Mouse (Mus musculus) layer of hippocampus, adult 9-10 months (tissue): ENCODE measurements at regions not wholly inside any gene's neighbourhood (a gene's known extent, or its start where the extent isn't known, plus 50 kb on each side); places are given as distances from the start of the nearest gene placed in this dataset.
"Not testable (repeated sequence)": the region's sequence is repeated elsewhere in the genome, so short reads cannot be mapped to it uniquely, and the experiment has no call there.

ENCODE experiments used
- DNase-seq: peaks from one replicate; pipeline ENCODE4 v3.0.0; 2022; ENCODE audit warnings: low spot score

- DNase-seq: no peak
Measured at GRCm38 (mm10) chr2:108032301-108033013, 742.0 kb downstream of the Kcna4 start.

DNA sequence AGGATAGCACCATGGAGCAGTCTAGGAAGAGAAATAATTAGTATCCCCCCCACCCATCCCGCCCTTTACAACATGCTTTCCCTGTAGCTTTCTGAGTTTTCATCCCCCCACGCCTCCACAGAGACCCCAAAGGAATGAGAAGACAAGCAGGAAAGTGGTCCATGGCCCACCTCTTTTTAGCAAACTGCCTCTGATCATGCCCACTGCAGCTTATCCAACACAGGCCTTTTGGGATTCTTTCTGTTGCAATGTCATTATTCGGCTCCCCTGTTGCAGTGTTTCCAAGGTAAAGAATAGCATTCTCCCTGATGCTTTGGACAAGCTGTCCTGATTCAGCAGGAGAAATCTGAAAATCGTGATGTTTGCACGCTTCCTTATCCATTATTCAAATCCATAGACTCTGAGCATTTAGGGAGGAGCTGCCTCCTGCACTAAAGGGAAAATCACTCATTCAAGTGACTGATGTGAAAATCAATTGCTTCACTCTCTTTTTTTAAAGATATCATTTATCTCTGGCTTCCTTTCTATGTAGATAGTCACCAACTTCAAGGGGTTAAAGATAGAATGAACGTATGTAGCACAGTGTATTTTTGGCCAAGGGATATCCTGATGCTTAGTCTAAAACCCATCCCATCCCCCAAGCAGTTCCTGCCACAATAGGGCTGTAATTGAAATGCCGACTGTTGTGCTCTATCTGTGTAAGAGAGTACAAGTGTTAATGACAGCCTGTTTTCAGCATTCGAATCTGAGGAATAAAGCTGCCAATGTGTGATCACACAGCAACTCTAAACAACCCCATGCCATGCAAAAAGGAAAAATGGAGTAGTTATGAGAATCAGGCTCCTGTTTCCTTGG is 743.1 kb downstream of the Kcna4 start:
- no peak for DNase-seq

- no peak for DNase-seq
Measured at GRCm38 (mm10) chr2:108034882-108035281, 744.4 kb downstream of the Kcna4 start.

DNA sequence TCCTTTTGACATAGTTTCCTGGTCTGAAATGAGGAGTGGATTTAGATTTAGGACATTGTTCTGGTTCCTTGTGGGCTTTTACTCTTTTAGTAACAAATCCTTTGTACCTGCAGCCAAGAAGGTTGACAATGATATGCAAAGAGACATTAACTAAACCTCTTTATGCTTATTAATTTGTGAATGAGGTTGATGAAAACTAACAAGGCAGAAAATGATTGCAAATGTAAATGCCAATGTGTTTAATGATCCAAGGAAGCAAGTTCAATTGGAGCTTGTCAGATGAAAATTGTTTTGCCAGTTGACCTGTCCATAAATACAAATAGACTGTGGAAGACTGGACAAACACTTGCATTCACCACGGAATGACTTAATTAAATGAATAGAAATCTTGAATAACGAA is 751.6 kb downstream of the Kcna4 start:
- no peak for DNase-seq

GRCm38 (mm10) chr2:108044885-108045284 is 754.4 kb downstream of the Kcna4 start:
- no peak for DNase-seq

DNA sequence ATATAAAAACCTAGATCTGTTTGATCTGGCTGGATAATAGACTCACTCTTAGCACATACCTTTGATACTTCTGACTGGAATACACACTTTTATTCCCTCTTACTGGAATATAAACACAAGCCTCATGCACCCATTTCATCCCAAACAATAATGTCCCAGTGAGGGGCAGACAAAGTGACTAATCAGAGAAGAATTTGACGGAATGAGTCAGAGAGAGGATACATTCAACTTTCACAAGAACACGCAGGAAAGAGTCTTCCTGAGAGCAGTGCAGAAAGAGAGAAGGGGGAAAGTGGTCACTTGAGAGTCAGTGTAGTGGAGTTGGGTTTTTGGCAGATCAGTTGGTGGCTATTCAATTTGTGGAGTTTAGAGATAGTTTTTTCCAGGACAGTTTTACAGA is 755.6 kb downstream of the Kcna4 start:
- DNase-seq: no peak

GRCm38 (mm10) chr2:108062751-108063150 is 772.3 kb downstream of the Kcna4 start:
- DNase-seq: not testable (repeated sequence)

DNA sequence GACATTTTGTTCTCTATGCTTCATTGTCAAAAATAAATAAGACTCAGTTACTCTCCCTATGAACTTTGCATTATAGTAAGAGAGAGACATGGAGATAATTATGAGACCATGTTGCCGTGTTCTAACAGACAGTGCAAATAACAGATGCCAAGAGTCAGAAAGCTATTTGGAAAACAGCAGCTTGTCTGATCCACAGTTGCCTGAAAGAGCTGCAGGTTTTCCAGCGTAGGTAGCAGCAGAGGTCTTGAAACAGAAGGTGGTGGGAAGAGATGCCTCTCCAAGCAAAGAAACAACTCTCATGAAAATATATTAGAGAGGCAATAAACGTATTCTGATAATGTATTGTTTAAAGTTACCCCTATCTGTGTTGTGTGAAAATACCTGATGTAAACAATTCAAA is 793.5 kb downstream of the Kcna4 start:
- DNase-seq: peak; percentile 17

GRCm38 (mm10) chr2:108090266-108090665 is 799.8 kb downstream of the Kcna4 start:
- DNase-seq: no peak

DNA sequence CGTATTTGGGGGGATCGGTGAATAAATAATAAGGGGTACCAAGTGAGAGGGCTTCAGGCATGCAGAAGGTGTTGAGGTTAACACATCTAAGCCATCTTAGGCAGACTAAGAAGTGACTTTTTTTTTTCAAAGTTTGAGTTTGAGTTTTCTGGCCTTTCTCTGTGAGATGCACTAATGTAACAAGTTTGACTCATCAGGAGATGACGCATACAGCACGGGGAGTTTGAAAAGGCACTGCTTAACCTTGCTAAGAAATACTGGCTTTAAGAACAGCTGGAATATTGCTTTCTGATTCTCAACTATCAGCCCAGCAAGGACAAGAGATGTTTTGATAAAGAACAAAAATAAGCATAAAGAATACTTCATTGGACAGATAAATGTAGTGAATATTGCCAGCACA is 806.6 kb downstream of the Kcna4 start:
- no peak for DNase-seq

GRCm38 (mm10) chr2:108110140-108110539 is 819.7 kb downstream of the Kcna4 start:
- DNase-seq: no peak

DNA sequence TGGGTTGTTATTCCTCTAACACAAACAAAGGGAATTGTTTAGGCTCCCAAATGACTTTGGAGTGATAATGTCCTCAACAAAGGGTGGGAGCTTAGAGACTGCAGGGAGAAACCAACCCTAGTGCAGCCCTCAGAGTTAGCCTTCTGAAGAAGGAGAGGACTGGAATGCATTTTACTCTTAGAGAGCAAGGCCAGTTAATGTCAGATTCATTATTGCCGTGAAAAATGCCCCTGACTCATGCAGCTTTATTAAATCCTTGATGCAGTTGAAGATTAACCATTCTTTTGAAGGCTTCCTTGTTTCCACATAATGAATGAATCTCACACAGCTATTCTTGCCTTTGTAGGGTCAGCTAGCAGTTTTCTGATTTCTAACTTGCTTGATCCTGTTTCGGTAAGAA is 855.3 kb downstream of the Kcna4 start:
- no peak for DNase-seq

DNA sequence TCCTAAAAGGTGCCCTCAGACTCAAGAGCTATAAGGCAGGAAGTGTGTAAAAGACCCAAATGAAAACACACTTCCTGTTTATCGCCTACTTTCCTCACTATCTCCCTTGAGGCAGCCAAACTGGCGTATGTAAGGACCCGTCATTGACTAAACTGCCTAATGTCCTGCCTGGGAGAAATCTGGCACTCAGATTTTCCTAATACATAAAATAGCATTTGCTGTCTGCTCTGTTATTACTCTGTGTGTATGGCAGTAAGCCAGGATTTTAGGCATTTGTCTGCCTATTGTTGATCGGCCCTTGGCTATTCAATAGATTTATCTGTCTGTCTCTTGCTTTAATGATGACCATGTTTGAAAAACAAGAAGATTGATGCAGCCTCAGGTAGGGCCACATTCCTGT is 857.8 kb downstream of the Kcna4 start:
- no peak for DNase-seq

GRCm38 (mm10) chr2:108156189-108156588 is 865.8 kb downstream of the Kcna4 start:
- DNase-seq: no peak

- DNase-seq: no peak
Measured at GRCm38 (mm10) chr2:108157731-108158130, 867.3 kb downstream of the Kcna4 start.

GRCm38 (mm10) chr2:108158311-108158710 is 867.9 kb downstream of the Kcna4 start:
- no peak for DNase-seq

DNA sequence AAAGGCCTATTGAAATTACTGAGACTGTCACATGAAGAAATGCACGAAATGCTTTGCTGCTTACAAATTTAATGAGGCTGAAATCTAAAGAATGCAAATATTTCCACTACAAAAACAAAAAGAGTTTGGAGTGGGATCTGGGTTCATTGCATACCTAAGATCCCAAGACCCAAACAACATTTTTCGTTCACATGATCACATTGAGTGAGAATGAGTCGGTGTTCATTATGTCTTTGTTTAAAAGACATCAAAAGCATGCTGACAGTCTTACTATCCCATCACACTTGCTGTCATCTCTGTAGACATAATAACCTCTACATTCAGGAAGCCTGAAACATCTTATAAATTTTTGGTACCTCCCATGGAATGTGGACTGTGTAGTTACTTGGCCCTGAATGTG is 870.4 kb downstream of the Kcna4 start:
- no peak for DNase-seq

DNA sequence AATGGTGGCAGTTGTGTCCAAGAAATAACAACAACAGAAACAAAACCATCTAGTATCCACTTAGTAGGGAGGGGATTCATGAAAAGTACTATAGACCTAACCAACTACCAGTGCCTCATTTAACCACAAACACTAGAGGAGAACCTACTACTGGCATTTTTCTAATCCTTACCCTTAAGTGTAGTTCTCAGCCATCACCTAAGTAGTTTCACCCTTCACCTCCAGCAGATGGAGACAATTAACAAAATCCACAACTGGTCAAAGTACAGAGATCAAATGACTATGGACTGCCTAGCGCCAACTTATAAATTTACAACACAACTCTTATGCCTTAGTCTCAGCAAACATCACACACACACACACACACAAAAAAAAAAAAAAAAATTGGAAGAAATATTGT is 874.6 kb downstream of the Kcna4 start:
- DNase-seq: no peak
